Mouse (Mus musculus) megakaryocyte, embryonic 14.5 days (primary cell): ENCODE results near the gene Klhl12.

Experiments used
- FLI1 ChIP-seq: IDR thresholded peaks from 2 replicates; pipeline ENCODE4 v1.6.1; 2012; ENCODE audit warnings: low read length, inconsistent platforms, mixed read lengths
- GATA1 ChIP-seq: IDR thresholded peaks from 3 replicates; pipeline ENCODE4 v1.6.1; 2012; ENCODE audit warnings: mixed read lengths, low read length, inconsistent platforms, borderline replicate concordance

DNA sequence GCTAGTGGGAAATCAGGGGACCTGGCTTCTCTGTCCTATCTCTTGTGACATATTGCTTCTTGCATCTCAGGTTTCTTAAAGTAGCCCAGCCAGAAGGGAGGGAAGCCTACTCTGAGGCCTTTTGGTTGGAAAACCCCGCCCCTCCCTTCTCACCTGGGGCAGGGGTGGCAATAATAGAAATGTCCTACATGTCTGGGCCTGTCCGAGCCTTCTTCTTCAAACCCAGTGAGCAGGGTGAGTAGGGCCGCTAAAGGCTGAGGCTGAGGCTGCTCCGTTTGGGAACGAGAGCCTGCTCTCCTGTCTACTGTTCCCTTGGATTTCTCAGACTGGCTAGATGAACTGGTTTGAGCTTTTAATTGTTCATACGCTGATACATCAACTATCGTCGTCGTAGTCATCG lies 85.3 kb downstream of the Klhl12 start:
- no peak for TF ChIP-seq GATA1
- TF ChIP-seq FLI1 = no peak
